Comparison of ENCODE assay signal across 8 mouse cellular contexts in genomic region chr12:17265971-17266672, GRCm38 (mm10). TPM values are rescaled to one million over a fixed set of nuclear protein-coding genes. Genes with fewer than 3 reads are reported as not detected.
DNase-seq lines count a peak whose midpoint lies in the region; ATAC-seq and TF ChIP-seq lines count a peak whose summit lies in the region.

Gene Pdia6 (plus strand): TSS chr12:17266545.

- TF ChIP-seq CTCF in kidney, postnatal 0 days (IDR thresholded peaks at IDR 0.05; ENCODE audit: low read depth) = no peak

- DNase-seq in CD4-positive helper T cell, adult 2 months (ENCODE audit: low read depth, low spot score) = peak; percentile 96
- DNase-seq in brain, embryonic 18.5 days (ENCODE audit: low read depth, low spot score) = peak; percentile 88
- peak; percentile 96 for DNase-seq in kidney, postnatal 0 days (ENCODE audit: low spot score)
- DNase-seq in liver, embryonic 11.5 days (ENCODE audit: low spot score) = peak; percentile 90
- DNase-seq in naive thymus-derived CD4-positive, alpha-beta T cell, adult 2 months (ENCODE audit: low read depth) = peak; percentile 96

- H3K9ac ChIP-seq in heart, embryonic 12.5 days = peak within 1 kb of the TSS; percentile 91
- peak within 1 kb of the TSS; percentile 90 for H3K9ac ChIP-seq in kidney, postnatal 0 days (ENCODE audit: low read depth, low read length)
- peak within 1 kb of the TSS; percentile 92 for H3K9ac ChIP-seq in liver, embryonic 11.5 days (ENCODE audit: low read depth, low read length)
- H3K9ac ChIP-seq in stomach, embryonic 14.5 days (replicated peaks; ENCODE audit: low read depth, low read length) = peak within 1 kb of the TSS; percentile 88

- peak within 1 kb of the TSS; percentile 85 for H3K4me2 ChIP-seq in heart, embryonic 12.5 days
- H3K4me2 ChIP-seq in kidney, postnatal 0 days (ENCODE audit: low read length) = peak within 1 kb of the TSS; percentile 53
- peak within 1 kb of the TSS; percentile 84 for H3K4me2 ChIP-seq in liver, embryonic 11.5 days
- H3K4me2 ChIP-seq in stomach, embryonic 14.5 days (replicated peaks; ENCODE audit: low read depth, low read length) = peak within 1 kb of the TSS; percentile 61

- H3K9me3 ChIP-seq in heart, embryonic 12.5 days (replicated peaks) = no peaks in the 10 kb centered on the region
- no peaks in the 10 kb centered on the region for H3K9me3 ChIP-seq in kidney, postnatal 0 days (replicated peaks; ENCODE audit: low read length)
- H3K9me3 ChIP-seq in liver, embryonic 11.5 days (ENCODE audit: control insufficient read depth, low read length) = no peaks in the 10 kb centered on the region
- no peaks in the 10 kb centered on the region for H3K9me3 ChIP-seq in stomach, embryonic 14.5 days (ENCODE audit: control insufficient read depth, low read depth, low read length)

- peak within 1 kb of the TSS; percentile 79 for H3K27ac ChIP-seq in heart, embryonic 12.5 days (ENCODE audit: poor library complexity, severe bottlenecking)
- H3K27ac ChIP-seq in kidney, postnatal 0 days = peak within 1 kb of the TSS; percentile 86
- H3K27ac ChIP-seq in liver, embryonic 11.5 days (ENCODE audit: low read depth, low read length) = peak within 1 kb of the TSS; percentile 49; the same call in 1 of the 2 replicates
- H3K27ac ChIP-seq in stomach, embryonic 14.5 days (ENCODE audit: low read length) = peak within 1 kb of the TSS; percentile 59

- peaks cover 26% of the 10 kb centered on the region for H3K36me3 ChIP-seq in heart, embryonic 12.5 days
- H3K36me3 ChIP-seq in kidney, postnatal 0 days (ENCODE audit: insufficient read depth, low read length) = peaks cover 10% of the 10 kb centered on the region
- peaks cover 12% of the 10 kb centered on the region for H3K36me3 ChIP-seq in liver, embryonic 11.5 days (ENCODE audit: control insufficient read depth, insufficient read depth, low read length)
- H3K36me3 ChIP-seq in stomach, embryonic 14.5 days (ENCODE audit: control insufficient read depth, insufficient read depth, low read length) = peaks cover 12% of the 10 kb centered on the region

- peak within 1 kb of the TSS; percentile 96 for H3K4me3 ChIP-seq in heart, embryonic 12.5 days
- peak within 1 kb of the TSS; percentile 92 for H3K4me3 ChIP-seq in kidney, postnatal 0 days (replicated peaks; ENCODE audit: low read depth, low read length)
- H3K4me3 ChIP-seq in liver, embryonic 11.5 days (ENCODE audit: low read depth, low read length) = peak within 1 kb of the TSS; percentile 90
- H3K4me3 ChIP-seq in stomach, embryonic 14.5 days (ENCODE audit: low read depth, low read length) = peak within 1 kb of the TSS; percentile 94

- peaks cover 22% of the 10 kb centered on the region for H3K4me1 ChIP-seq in heart, embryonic 12.5 days (replicated peaks)
- H3K4me1 ChIP-seq in kidney, postnatal 0 days (replicated peaks; ENCODE audit: insufficient read depth, low read length) = peaks cover 6% of the 10 kb centered on the region
- H3K4me1 ChIP-seq in liver, embryonic 11.5 days (replicated peaks; ENCODE audit: control insufficient read depth, insufficient read depth, low read length) = peaks cover 5% of the 10 kb centered on the region
- peaks cover 14% of the 10 kb centered on the region; the same call in 1 of the 2 replicates for H3K4me1 ChIP-seq in stomach, embryonic 14.5 days (ENCODE audit: control insufficient read depth, insufficient read depth, low read length)

- no peaks in the 10 kb centered on the region for H3K27me3 ChIP-seq in heart, embryonic 12.5 days (replicated peaks)
- H3K27me3 ChIP-seq in kidney, postnatal 0 days (ENCODE audit: insufficient read depth, low read length) = no peaks in the 10 kb centered on the region
- no peaks in the 10 kb centered on the region for H3K27me3 ChIP-seq in liver, embryonic 11.5 days (replicated peaks; ENCODE audit: control insufficient read depth, insufficient read depth, low read length)
- H3K27me3 ChIP-seq in stomach, embryonic 14.5 days (ENCODE audit: control insufficient read depth, insufficient read depth, low read length) = no peaks in the 10 kb centered on the region

- WGBS in heart, embryonic 12.5 days = 1% methylated on average over 48 of the region's 48 CpGs
- 1% methylated on average over 48 of the region's 48 CpGs for WGBS in kidney, postnatal 0 days
- WGBS in liver, embryonic 11.5 days = 1% methylated on average over 48 of the region's 48 CpGs
- WGBS in stomach, embryonic 14.5 days = 2% methylated on average over 48 of the region's 48 CpGs

- ATAC-seq in erythroid progenitor cell, adult 5-6 weeks (replicated peaks; ENCODE audit: low FRiP score, poor library complexity, severe bottlenecking) = peak; percentile 99
- peak; percentile 98 for ATAC-seq in heart, embryonic 12.5 days (ENCODE audit: insufficient number of reproducible peaks, low FRiP score)
- peak; percentile 100 for ATAC-seq in kidney, postnatal 0 days (replicated peaks; ENCODE audit: low FRiP score, low read depth)
- ATAC-seq in liver, embryonic 11.5 days (replicated peaks; ENCODE audit: low FRiP score) = peak; percentile 99
- ATAC-seq in stomach, embryonic 14.5 days (ENCODE audit: insufficient number of reproducible peaks, insufficient read depth, low FRiP score, low read depth) = peak; percentile 99

RNA-seq across cellular contexts. Expression of gene Pdia6, which starts in this region (rescaled TPM):
- total RNA-seq in erythroid progenitor cell, adult 5-6 weeks (2015; ENCODE audit: low replicate concordance) = 50.1 and 54.5 TPM in 2 replicates
- total RNA-seq in erythroid progenitor cell, adult 5-6 weeks (2017; ENCODE audit: low replicate concordance) = 51.6 and 57.5 TPM in 2 replicates
- 465 and 478 TPM in 2 replicates for polyA plus RNA-seq in heart, embryonic 12.5 days (2016; fragmentation: Nextera tagmentation; extraction: Ambion mirVana)
- 418 and 467 TPM in 2 replicates for polyA plus RNA-seq in kidney, postnatal 0 days (2015; fragmentation: Nextera tagmentation; extraction: Ambion mirVana)
- 476 and 508 TPM in 2 replicates for polyA plus RNA-seq in liver, embryonic 11.5 days (2014; fragmentation: Nextera tagmentation; extraction: Ambion mirVana)
- 502 and 548 TPM in 2 replicates for polyA plus RNA-seq in stomach, embryonic 14.5 days (2014; fragmentation: Nextera tagmentation; extraction: Ambion mirVana)

Comparison
In these comparisons a context has a peak if more than half of its experiments do, and no peak if none do; other contexts are left out.
1. Peak in every context shown above with its lines: DNase-seq, ATAC-seq, H3K4me3 ChIP-seq and H3K27ac ChIP-seq.